Mouse (Mus musculus) hematopoietic multipotent progenitor cell, adult 10-12 weeks (in vitro differentiated cells): ENCODE measurements around the gene Hist2h3c1. TPM values are rescaled to one million over a fixed set of nuclear protein-coding genes. Genes with fewer than 3 reads are reported as not detected.

Experiments
- polyA plus RNA-seq: library from polyadenylated mRNA; stranded (reverse); fragments of >175 nt; gene quantifications from 2 replicates; pipeline ENCODE4 v1.2.3, GENCODE M21; 2012; ENCODE audit warnings: low replicate concordance

Gene Hist2h3c1
- polyA plus RNA-seq = not detected in 2 replicates

DNA sequence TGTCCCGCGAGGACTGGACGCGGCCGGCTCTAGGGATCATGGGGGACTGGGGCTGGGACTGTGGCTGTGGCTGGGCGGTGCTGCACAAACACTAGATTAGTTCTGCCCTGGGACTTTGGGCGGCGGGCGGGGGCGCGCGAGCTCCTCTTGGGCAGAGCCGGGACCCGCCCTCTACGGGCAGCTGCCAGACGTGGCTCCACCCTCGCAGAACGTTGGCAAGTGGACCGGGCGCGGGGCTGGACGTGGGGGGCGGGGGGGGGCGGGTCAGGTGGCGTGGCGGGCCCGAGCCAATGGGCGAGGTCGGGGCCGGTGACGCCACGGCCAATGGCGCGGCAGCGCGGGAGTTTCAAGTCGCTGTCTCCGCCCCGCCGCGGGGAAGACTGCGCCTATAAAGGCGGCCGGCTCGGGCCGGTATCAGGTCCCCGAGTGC, at the start of gene Hist2h3c1:
Hist2h3c1 (plus strand) TSS at position 259 of the 430 bp plus-strand sequence.

GRCm38 (mm10) chr3:96219661-96220130, 26.8 kb upstream of the Hist2h3c1 start, which contains the start of the genes Bola1 and Hist2h2ab:
Bola1 (minus strand) TSS chr3:96219709.
Hist2h2ab (plus strand) TSS chr3:96219865.

GRCm38 (mm10) chr3:96220765-96221639, 25.5 kb upstream of the Hist2h3c1 start, which contains the start of the genes Hist2h2ac and Hist2h2be:
Hist2h2ac (minus strand) TSS chr3:96220880.
Hist2h2be (plus strand) TSS chr3:96221119.

DNA sequence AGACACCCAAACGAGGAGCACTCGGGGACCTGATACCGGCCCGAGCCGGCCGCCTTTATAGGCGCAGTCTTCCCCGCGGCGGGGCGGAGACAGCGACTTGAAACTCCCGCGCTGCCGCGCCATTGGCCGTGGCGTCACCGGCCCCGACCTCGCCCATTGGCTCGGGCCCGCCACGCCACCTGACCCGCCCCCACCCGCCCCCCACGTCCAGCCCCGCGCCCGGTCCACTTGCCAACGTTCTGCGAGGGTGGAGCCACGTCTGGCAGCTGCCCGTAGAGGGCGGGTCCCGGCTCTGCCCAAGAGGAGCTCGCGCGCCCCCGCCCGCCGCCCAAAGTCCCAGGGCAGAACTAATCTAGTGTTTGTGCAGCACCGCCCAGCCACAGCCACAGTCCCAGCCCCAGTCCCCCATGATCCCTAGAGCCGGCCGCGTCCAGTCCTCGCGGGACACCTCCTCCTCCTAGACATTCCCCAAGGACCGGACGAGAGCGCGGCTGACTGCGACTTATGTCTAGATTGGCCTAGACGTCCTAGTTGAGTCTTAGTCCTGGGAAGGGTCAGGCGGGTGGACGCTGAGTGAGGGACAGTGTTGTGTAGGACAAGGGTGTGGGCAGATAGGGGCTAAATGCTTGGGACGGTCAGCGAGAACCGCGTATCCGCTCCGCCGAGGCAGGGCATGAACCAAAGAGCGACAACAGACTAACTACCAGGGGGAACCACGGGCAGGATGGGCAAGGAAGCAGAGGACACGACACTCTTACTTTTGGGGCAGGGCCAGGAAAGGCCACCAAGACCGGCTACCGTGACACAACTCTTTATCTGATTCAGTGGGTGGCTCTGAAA, 7.3 kb upstream of the Hist2h3c1 start, which contains the start of gene Hist2h3c2:
Hist2h3c2 (minus strand) TSS at position 174 of the 840 bp plus-strand sequence.

GRCm38 (mm10) chr3:96239949-96240798, 6.3 kb upstream of the Hist2h3c1 start, which contains the start of gene Hist2h2aa2:
Hist2h2aa2 (minus strand) TSS chr3:96240276.

DNA sequence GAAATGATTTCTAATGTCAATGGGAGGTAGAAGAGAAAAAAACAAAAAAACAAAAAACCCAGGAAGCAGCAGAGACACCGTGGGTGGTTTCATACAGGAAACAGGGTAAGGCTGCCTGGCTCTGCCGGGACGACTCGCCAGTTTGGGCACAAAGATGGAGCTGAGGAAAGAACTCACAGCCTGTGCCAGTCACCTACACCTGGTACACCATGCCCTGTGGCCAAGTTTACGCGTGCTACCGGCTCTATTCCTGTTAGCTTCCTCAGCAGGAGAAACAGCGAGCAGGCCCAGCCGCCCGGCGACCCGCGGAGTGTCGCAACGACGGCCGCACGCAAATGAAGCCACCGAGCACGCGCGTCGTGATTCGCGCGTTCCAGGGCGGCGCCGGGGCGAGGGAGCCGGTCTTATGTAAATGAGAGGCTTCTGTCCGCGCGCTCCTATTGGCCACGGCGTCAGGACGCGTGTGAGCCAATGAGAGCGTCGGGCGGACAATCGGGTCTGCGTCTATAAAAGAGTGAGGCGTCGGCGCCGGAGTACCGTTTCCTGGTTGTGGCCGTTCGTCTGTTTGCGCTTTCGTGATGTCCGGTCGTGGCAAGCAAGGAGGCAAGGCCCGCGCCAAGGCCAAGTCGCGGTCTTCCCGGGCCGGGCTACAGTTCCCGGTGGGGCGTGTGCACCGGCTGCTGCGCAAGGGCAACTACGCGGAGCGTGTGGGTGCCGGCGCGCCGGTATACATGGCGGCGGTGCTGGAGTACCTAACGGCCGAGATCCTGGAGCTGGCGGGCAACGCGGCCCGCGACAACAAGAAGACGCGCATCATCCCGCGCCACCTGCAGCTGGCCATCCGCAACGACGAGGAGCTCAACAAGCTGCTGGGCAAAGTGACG, 1.2 kb upstream of the Hist2h3c1 start, which contains the start of gene Hist2h2aa1:
Hist2h2aa1 (plus strand) TSS at position 495 of the 884 bp plus-strand sequence.

DNA sequence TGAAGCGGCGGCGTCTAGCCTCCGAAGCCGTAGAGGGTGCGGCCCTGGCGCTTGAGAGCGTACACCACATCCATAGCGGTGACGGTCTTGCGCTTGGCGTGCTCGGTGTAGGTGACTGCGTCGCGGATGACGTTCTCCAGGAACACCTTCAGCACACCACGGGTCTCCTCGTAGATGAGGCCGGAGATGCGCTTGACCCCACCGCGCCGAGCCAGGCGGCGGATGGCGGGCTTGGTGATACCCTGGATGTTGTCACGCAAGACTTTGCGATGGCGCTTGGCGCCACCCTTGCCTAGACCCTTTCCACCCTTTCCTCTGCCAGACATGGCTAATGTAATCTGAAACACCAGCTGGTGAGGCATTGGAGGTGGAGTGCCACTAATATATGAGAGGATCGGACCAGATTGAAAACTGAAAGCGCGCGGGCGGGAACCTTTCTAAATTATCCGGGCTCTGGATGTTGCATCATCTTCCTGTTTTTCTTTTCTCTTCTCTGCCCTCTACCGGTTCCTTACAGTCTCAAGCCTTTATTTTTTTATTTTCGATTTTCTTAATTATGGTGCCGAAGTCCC, 16.6 kb downstream of the Hist2h3c1 start, which contains the start of gene Hist2h4:
Hist2h4 (minus strand) TSS at position 333 of the 572 bp plus-strand sequence.

GRCm38 (mm10) chr3:96268051-96268775, 21.7 kb downstream of the Hist2h3c1 start, which contains the start of gene Hist2h3b:
Hist2h3b (plus strand) TSS chr3:96268654.

GRCm38 (mm10) chr3:96269511-96270474, 23.3 kb downstream of the Hist2h3c1 start, which contains the start of gene Hist2h2bb:
Hist2h2bb (plus strand) TSS chr3:96269752.

GRCm38 (mm10) chr3:96293787-96294186, 47.3 kb downstream of the Hist2h3c1 start, which contains the start of gene Fcgr1:
Fcgr1 (minus strand) TSS chr3:96293969.

Other genes starting within 250 kb of the Hist2h3c1 start
- gene Vps45, start 188.2 kb upstream of the Hist2h3c1 start, polyA plus RNA-seq = 3.7 and 6.5 TPM in 2 replicates
- 11.8 and 12.2 TPM in 2 replicates for gene Otud7b, start 142.2 kb upstream of the Hist2h3c1 start, polyA plus RNA-seq
- 0.06 and 0.09 TPM in 2 replicates for gene Mtmr11, start 84.7 kb upstream of the Hist2h3c1 start, polyA plus RNA-seq
- 318 and 510 TPM in 2 replicates for gene Sf3b4, start 74.4 kb upstream of the Hist2h3c1 start, polyA plus RNA-seq
- gene Sv2a, start 65.5 kb upstream of the Hist2h3c1 start, polyA plus RNA-seq = 2.5 and 3.2 TPM in 2 replicates
- gene Bola1, start 27.0 kb upstream of the Hist2h3c1 start, polyA plus RNA-seq = 39.2 and 60.6 TPM in 2 replicates
- 0.92 TPM in 1 of 2 replicates, not detected in the other for gene Hist2h2ab, start 26.8 kb upstream of the Hist2h3c1 start, polyA plus RNA-seq
- 9.9 and 10.9 TPM in 2 replicates for gene Hist2h2ac, start 25.8 kb upstream of the Hist2h3c1 start, polyA plus RNA-seq
- gene Hist2h2be, start 25.6 kb upstream of the Hist2h3c1 start, polyA plus RNA-seq = 0.81 and 1.8 TPM in 2 replicates
- gene Hist2h3c2, start 7.6 kb upstream of the Hist2h3c1 start, polyA plus RNA-seq = 11.6 and 19.6 TPM in 2 replicates
- gene Hist2h2aa2, start 6.4 kb upstream of the Hist2h3c1 start, polyA plus RNA-seq = 148 and 380 TPM in 2 replicates
- gene Hist2h2aa1, start 1.2 kb upstream of the Hist2h3c1 start, polyA plus RNA-seq = 11.3 and 34.0 TPM in 2 replicates
- gene Hist2h4, start 16.6 kb downstream of the Hist2h3c1 start, polyA plus RNA-seq = 5.5 and 5.8 TPM in 2 replicates
- gene Hist2h3b, start 22.0 kb downstream of the Hist2h3c1 start, polyA plus RNA-seq = 38.1 and 40.7 TPM in 2 replicates
- 1.0 and 1.8 TPM in 2 replicates for gene Hist2h2bb, start 23.1 kb downstream of the Hist2h3c1 start, polyA plus RNA-seq
- 0.83 and 1.8 TPM in 2 replicates for gene Fcgr1, start 47.3 kb downstream of the Hist2h3c1 start, polyA plus RNA-seq
- not detected in 2 replicates for gene BC107364, start 205.6 kb downstream of the Hist2h3c1 start, polyA plus RNA-seq